Mouse (Mus musculus): ENCODE results near the gene Htatip2. TPM values are rescaled to one million over a fixed set of nuclear protein-coding genes. Genes with fewer than 3 reads are reported as not detected.

Gene Htatip2
- 10 to 100 TPM; 11.0 to 12.7 TPM for total RNA-seq (2021)

DNA sequence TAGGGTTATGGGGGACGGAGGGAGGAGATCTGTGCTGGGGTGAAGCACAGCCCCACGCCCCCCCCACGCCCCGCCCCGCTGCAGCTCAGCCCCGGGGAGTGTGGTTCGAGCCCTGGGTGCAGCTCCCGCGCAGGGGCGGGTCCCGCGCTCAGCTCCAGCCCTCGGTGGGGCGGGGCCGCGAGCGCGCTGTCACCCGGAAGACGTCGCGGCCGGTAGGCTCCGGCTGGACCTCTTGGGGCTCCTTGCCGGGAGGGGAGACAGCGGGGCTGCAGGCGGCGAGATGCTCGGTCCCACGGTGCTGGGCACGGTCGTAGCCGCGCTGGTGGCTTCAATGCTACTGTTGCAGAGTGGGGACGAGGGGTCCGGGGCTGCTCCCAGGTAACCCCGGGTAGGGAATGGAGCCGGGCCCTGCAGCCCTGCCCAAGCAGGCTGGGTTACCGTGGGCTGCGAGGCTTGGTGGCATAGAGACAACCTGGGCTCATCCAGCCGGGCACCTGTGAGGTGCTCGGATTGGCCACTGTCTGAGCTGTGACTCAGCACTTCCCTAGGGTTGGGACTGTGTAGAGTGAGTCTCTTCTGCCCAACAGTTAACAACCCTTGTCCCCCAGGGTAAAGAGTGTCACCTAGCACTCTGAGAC, at the start of gene Htatip2:
TSS of gene Htatip2 (plus strand) at position 182 of the 638 bp plus-strand sequence.
- intact Hi-C loops (cut with DNase I): no loop called here
- peak; percentile 56 to 60 for DNase-seq (ENCODE audit: low spot score in 2 of 2)

DNA sequence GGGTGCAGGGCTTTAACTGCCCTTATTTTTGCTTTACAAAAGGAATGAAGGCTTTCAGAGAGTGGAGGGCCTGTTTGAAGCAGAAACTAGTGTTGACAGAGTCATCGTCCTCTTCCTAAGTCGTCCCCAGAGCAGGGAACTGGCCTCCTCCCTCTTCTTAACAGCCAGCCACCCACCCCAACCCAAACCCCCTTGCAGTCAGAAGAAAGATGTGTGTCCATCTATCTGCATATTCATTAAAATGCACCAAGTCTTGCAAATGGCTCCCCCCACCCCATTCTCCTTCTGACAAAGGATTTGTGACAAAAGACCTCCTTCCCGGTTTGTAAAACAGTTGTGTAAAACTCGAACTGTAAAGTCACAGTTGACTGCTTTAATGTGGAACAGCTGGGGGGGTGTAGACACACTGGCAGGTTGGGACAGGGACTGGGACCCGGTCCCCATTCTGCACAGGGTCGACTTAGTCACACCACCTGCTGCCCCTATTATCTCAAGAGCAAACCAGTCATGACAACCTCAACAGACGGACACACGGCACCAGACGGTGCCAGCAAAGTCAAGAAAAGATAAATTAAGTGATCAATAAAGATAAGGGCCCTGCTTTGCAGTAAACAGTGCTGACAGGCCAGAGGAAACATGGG, 49.4 kb upstream of the Htatip2 start:
- intact Hi-C loops (cut with DNase I): no loop called here
- no peak for DNase-seq (ENCODE audit: low spot score in 2 of 2)

DNA sequence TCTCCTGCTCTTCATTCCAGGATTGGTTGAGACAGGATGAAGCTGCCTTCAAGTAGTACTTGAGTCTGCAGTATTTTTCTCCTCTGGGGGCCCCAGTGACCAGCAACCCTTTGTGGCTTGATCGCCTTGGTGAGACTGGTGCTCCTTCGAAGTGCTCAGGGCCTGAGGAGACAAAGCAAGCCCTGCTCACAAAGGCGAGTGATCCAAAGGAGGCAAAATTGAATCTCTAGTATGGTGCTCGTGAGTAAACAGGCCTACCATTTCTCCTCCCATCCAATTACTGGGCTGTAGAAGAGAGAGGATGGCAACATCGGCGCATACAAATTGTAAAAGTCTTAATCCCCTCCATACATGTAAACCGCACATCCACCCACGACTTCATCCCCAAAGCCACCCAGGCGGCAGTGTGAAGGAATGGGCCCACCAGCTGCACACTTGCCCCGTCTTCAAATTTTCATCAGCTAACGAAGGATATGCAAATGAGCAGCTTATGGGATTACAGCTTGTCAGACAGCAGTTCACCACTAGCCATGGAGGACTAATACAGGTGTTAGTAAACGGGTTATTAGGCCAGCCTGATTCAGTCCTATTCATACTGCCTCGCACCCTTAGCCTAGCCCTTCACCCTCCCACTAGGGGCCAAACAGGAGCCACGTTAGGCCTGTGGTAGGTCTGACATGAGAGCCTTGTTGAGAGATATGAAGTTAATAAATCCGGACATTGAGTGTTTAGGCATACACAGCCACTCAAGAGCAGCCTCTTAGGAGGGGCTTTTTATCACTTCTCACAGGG, 40.8 kb upstream of the Htatip2 start:
- DNase-seq (ENCODE audit: low spot score in 2 of 2): no peak
- intact Hi-C loops (cut with DNase I): no loop called here

DNA sequence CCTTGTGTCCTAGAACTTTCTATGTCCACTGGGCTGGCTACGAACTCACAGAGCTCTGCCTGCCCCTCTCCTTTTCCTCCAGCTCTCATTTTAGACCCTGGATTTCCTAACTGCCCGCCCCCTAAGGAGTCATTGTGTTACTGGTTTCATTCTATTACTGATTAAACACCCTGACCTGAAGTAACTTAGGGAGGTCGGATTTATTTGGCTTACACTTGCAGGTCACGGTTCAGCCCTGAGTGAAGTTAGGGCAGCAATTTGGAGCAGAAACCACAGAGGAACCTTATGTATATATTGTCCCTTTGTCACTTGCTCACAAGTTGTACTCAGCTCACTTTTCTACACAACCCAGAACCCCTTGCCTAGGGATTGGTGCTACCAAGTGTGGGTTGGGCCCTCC, 24.6 kb upstream of the Htatip2 start:
- no peak for DNase-seq (ENCODE audit: low spot score in 2 of 2)
- intact Hi-C loops (cut with DNase I): no loop called here

DNA sequence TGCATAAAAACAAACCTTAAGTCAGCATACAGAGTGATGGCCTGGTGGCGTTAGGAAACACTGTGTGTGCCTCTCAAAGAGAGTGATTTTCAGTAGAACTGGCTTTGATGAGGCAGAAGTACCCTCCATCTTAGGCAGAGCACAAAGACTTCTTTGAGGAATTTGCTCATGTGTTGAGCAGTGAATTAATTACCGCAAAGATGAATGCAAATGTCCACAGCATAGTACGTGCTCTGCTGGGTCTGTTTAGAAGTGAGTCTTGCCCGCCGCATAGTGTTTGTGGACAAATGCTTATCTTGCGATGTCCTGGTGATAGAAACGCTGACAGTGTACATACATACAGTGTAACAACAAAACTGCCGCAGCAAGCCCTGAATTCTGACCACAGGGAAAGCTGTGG, 19.5 kb upstream of the Htatip2 start:
- intact Hi-C loops (cut with DNase I): no loop called here

DNA sequence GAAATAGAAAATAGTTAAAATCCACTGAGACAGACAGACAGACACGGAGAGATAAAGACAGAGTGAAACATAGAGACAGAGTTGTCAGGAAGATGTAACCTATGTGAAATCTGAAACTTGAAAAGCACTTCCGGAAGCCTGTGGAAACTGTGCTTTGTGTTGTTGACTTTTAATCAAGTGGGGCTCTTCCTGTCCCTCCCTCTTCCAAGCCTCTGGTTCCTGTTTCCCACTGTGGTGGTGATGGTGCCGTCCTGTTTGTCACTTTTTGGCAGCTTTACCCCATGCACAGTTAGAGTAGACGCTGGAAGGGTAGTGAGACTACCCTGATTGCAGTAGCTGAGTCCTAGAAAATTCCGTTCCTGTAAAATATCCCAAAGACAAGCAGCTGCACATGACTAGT, 17.4 kb upstream of the Htatip2 start:
- intact Hi-C loops (cut with DNase I): no loop called here
- DNase-seq (ENCODE audit: low spot score in 2 of 2): no peak

More for the DNA sequence above, 19.5 kb upstream of the Htatip2 start:
- DNase-seq (ENCODE audit: low spot score in 2 of 2): no peak

DNA sequence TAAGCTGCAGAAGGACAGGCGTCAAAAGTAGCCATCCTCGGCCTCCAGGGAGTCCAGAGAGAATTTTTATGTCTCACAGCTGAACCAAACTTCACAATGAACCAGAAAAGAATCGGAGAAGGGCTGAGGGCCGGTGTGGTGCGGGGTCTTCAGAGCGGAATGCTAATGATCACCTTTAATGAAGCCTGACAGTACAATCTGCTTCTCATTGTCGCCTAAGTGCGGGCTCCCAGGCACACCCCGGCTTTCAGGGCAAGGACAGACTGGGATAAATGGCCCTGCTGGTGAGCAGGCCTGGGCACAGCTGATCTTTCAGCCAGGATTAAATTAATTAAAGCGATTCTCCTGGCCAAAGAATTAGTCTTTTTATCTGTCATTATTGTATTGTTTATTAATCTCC, 17.0 kb upstream of the Htatip2 start:
- intact Hi-C loops (cut with DNase I): no loop called here
- DNase-seq (ENCODE audit: low spot score in 2 of 2): no peak

DNA sequence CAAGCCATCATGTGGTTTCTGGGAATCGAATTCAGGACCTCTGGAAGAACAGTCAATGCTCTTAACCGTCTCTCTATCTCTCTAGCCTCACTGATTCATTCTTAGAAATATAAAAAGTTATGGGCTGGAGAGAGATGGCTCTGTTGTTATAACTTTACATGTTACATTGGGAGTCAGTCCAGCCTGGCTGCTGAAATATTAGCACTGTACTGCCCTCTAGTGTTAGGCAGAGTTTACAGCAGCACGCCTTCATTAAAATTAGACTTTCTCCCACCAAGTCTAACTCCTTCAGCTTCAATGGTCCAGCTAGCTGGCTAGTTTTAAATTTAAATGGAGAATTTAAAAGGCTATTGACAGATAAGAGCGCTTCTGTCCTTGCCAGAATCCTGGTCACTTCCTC, 7.8 kb upstream of the Htatip2 start:
- intact Hi-C loops (cut with DNase I): loop anchor here (1.0 to 5.0 kb wide), 3 partner anchors 135 to 279 kb away; no protein-coding TSS in a partner anchor
- DNase-seq (ENCODE audit: low spot score in 2 of 2): peak; percentile 49 to 56

DNA sequence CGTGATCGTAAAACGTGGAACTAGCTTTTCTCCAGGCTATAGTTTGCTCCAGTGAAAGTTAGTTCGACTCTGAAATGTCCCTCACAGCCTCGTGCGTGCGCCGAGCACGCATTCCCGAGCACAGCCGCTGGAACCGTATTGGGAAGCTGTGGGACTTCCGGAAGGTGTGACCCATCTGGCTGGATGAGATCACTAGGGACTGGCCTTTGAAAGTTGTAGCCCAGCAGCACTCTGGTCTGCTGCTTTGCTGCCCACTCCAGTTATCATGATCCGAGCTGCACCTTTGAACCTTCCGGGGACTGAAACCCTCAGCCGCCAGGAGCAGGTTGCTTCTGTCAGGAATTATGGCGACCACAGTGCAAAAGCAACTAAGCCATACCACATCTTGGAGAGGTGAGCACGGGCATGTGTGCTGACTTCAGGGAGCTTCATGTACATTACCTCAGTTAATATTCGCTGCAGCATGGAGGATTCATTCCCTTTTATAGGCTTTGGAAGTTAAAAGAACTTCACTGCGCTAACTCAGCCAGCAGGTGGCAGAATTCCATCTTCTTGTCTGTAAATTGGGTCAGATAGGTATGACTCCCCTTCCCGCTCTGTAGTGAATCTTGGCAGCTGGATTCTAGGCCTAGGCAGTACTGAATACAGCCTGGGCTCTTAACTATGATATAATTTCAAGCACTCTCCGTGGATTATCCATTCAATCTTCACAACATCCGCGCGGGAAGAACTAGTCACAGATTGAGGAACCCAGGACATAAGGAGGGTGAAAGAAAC, 6.0 kb upstream of the Htatip2 start:
- peak in 1 of 2 experiments; percentile 43 for DNase-seq (ENCODE audit: low spot score in 2 of 2)
- intact Hi-C loops (cut with DNase I): loop anchor here (5.0 kb wide), 2 partner anchors 169 to 281 kb away; no protein-coding TSS in a partner anchor

DNA sequence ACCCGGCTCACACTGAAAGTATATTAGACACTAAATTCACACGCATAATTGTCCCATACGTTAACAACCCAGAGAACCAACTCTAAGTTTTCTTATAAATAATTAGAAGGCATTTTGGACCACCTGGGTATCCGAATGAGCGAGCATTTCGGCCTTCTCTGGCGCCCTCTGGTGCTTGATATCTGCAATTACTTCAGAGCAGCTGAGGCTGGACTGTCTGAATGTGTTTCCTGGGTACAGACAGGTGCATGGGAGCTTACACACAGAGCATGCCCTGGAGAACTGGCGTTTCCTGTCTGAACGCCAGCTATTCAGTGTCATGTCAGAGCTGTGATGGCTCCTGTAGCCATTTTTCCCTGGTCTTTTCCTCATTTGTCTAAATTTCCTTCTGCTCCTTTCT, 4.1 kb upstream of the Htatip2 start:
- peak; percentile 53 to 69 for DNase-seq (ENCODE audit: low spot score in 2 of 2)
- intact Hi-C loops (cut with DNase I): loop anchor here (5.0 kb wide), 2 partner anchors 168 to 282 kb away; no protein-coding TSS in a partner anchor

DNA sequence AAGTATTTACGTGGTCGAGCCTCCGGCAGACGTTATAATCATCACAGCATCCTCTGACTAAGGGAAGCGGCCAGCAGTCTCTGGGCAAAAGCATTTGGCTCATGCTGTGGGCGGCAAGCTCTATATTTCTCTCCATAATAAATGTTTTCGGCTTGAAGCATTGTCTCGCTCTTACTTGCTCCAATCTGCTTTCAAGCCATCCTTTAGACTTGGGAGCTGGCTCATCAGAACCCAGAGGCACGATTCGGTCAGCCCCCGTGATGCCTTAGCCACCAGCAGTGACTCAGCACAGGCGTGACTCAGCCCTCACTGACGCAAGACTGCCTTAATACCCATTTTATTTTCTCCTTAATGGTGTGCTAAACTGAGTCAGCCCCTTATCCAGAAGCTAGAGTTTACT, 3.7 kb downstream of the Htatip2 start:
- DNase-seq (ENCODE audit: low spot score in 2 of 2): peak; percentile 54 to 93
- intact Hi-C loops (cut with DNase I): no loop called here

DNA sequence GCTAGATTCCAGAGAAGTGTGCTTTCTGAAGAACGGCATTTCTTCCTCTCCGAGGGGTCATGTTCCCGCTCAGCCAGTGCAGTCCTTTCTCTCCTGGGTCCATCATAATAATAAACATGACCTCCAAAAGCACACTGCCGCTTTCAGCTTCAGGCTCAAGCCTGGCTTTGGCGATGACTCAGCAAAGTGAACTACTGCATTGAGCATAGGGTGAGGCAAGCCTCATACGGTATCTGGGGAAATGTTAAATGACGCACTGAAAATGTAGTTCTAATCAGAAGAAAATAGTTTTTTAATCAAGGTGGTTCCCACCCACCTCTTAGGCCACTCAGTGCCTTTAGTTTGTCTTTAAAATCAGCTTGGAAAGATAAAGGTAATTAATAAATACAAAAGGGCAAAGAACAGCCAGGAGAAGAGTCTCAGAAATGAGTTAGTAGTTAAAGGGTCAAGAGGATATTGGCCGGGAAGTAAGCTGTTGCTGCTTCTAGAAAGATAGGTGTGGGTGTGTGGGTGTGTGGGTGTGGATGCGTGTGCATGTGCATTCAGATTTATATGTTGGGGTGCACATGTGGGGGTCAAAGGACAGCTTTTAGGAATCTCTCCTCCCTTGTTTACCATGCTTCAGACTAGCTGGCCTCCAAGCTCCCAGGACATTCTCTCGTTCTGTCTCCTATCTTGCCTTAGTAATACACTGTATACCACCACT, 5.2 kb downstream of the Htatip2 start:
- DNase-seq (ENCODE audit: low spot score in 2 of 2): no peak
- intact Hi-C loops (cut with DNase I): no loop called here

DNA sequence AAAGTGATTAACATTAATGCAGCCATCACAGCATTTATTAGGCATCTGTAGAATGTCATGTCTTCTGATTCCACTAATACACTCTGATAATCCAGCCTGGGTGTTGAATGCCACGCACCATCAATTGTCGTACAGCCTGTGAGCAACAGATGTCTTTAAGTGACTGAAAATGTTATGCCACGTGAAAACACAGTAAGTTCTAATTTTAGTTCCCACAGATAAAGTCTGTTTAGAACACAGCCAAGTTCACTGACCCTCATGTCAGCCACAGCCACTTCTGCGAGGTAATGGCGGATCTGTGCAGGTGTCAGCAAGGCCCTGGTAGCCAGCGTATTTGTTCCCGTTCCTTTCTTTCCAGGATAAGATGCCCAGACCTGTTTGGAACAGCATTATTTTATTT, 7.3 kb downstream of the Htatip2 start:
- no peak for DNase-seq (ENCODE audit: low spot score in 2 of 2)
- intact Hi-C loops (cut with DNase I): no loop called here

DNA sequence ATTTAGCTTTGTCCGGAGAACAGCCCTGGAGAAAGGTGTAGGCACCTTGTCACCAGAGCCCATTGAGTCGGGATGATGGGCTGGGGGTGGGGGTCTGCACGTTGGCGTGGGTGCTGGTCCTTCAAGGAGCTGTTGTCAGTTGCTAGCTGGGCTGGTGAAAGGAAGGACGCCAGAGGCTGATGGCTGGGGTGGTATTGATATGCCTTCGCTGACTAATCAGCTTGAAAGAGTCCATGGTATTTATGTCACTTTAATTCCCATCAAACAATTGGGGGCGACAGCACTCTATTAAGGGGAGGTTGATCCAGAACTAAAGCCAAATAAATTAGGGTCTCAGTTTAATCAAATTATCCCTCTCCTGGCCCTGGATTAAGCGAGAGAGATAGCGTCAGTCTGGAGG, 9.6 kb downstream of the Htatip2 start:
- DNase-seq (ENCODE audit: low spot score in 2 of 2): no peak
- intact Hi-C loops (cut with DNase I): no loop called here

DNA sequence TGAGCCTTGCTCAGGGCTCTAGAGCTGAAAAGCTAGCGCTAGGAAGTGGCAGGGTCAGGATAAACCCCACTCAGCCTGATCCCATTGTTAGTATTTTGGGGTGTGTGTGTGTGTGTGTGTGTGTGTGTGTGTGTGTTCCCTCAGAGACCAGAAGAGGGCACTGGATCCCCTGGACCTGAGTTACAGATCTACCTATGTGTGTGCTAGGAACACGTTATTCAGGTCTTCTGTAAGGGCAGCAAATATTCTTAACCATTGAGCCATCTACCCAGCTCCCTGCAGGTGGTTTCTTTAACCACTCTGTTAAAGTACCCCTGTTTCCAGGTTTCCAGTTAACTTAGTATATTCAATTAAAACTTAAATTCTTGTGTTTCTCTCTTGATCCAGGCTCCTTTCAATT, 15.5 kb downstream of the Htatip2 start:
- intact Hi-C loops (cut with DNase I): no loop called here

DNA sequence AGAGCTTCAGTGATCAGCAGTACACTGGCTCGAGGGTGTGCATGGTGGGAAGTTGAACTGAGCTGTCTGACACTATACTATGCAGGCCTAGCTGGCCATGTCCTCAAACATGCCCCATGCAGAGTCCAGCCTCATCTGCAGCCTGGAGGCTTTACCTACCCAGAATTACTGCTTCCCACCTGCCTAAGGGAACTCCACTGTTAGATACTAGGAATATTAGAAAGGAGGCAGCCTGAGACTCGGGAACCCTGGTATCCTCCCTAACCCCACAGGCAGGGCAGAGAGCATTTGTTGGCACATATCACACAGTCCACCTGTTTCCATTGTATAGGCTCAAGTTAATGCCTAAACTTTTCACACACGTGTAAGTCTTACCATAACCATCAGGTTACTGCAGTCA, 18.7 kb downstream of the Htatip2 start:
- intact Hi-C loops (cut with DNase I): no loop called here
- no peak for DNase-seq (ENCODE audit: low spot score in 2 of 2)

More for the DNA sequence above, 15.5 kb downstream of the Htatip2 start:
- no peak for DNase-seq (ENCODE audit: low spot score in 2 of 2)

DNA sequence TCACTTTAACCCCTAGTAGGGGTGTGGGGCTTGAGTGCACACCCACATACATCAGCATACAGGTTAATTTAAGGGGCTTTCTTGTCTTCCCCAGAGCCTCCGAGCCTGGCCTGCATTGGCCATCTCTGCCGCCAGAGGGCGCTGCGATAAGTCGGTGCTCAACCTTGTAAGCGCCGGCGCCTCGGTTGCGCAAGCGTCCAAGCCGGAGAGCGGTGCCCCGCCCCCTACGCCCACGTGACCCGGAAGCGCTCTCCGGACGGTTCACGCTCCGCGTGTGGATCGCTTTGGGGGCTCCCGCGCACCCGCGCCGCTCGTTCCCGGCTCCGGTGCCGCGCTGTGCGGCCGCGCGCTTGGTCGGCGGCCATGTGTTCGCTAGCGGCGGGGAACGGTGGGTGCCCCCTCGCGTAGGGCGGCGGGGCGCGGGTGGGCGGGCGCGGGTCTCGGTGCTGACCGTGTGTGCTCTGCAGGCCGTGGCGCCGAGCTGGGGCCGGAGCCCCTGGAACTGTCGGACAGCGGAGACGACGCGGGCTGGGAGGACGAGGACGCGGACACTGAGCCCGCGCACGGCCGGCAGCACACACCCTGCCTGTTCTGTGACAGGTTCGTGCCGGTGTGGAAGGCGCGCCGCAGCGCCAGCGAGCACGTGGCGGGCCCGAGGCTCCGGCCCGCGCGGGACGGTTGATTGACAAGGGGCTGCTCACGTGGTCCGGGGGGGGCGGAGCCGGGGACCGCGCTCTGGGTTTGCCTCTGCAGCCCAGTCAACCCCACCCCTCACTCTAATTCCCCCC, 19.4 kb downstream of the Htatip2 start, which contains the start of gene Prmt3:
TSS of gene Prmt3 (plus strand) at position 233 of the 788 bp plus-strand sequence.
- DNase-seq (ENCODE audit: low spot score in 2 of 2): peak; percentile 98 to 99
- intact Hi-C loops (cut with DNase I): loop anchor here (2.0 kb wide), 1 partner anchor 144 kb away; no protein-coding TSS in a partner anchor

DNA sequence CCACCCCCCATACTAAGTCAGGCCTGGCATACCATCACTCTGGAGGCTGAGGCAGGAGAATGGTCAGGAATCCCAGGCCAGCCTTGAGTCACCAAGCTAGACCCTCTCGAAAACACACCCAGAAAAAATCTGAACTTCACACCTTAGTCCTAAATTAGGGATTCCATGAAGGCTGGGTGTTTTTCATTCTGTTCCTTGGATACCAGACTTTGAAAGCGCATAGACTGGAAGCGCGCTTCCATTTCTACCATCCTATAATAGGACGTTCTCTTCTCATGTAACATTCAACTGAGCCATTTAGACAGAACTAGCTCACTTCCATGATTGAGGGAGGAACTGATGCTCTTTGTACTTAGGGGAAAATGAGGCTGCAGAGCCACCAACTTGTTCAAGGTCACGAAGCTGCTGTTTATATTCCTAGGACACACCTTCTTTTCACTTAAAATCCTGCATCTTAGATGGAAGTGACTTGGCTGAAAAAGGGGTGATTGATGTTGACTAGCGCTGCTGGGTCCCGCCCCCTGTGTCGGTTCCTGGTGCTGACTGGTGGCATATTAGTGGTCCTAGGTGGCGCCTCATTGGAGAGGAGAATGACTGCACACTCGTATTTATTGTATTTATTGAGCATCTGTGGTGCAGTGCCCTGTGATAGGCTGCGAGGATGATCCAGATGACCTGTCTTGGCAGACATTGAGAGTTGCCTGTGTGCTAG, 20.1 kb downstream of the Htatip2 start:
- intact Hi-C loops (cut with DNase I): loop anchor here (2.0 kb wide), 1 partner anchor 144 kb away; no protein-coding TSS in a partner anchor

More for the DNA sequence above, 20.1 kb downstream of the Htatip2 start:
- DNase-seq (ENCODE audit: low spot score in 2 of 2): peak; percentile 36 to 48

Measured in left cerebral cortex, postnatal 25 days (tissue).